Mouse (Mus musculus) testis, adult 2 months (tissue): ENCODE results near the gene Cntd1. TPM values are rescaled to one million over a fixed set of nuclear protein-coding genes. Genes with fewer than 3 reads are reported as not detected.

ENCODE experiments used
- H3K27ac ChIP-seq: fragments of 200-500 bp; 2 replicates; pipeline ENCODE4 v1.5.1; 2012; ENCODE audit warnings: low read depth, low read length; ENCODE audit not compliant: control insufficient read depth, insufficient read depth
- H3K27me3 ChIP-seq: fragments of 200-500 bp; 2 replicates; pipeline ENCODE4 v1.6.1; 2012; ENCODE audit warnings: mild to moderate bottlenecking, low read length, moderate library complexity; ENCODE audit not compliant: control insufficient read depth, insufficient read depth
- H3K36me3 ChIP-seq: fragments of 200-500 bp; 2 replicates; pipeline ENCODE4 v1.6.1; 2012; ENCODE audit warnings: mild to moderate bottlenecking, low read length; ENCODE audit not compliant: control insufficient read depth, insufficient read depth
- H3K4me1 ChIP-seq: fragments of 200-500 bp; 2 replicates; pipeline ENCODE4 v1.6.1; 2012; ENCODE audit warnings: low read length; ENCODE audit not compliant: control insufficient read depth, insufficient read depth
- H3K4me3 ChIP-seq: fragments of 200-500 bp; 2 replicates; pipeline ENCODE4 v1.5.1; 2012; ENCODE audit warnings: low read depth, mild to moderate bottlenecking, low read length, moderate library complexity, mixed read lengths; ENCODE audit not compliant: control insufficient read depth
- CTCF ChIP-seq: fragments of 200-500 bp; IDR thresholded peaks from 2 replicates; pipeline ENCODE4 v1.5.1; 2012; ENCODE audit warnings: low read depth, mild to moderate bottlenecking, inconsistent platforms, low read length, moderate library complexity; ENCODE audit not compliant: control insufficient read depth, insufficient read depth, insufficient replicate concordance
- POLR2A ChIP-seq: fragments of 200-500 bp; IDR thresholded peaks from 2 replicates; pipeline ENCODE4 v1.6.1; 2012; ENCODE audit warnings: low read depth, mild to moderate bottlenecking, inconsistent platforms, low read length, moderate library complexity; ENCODE audit not compliant: control insufficient read depth
- polyA plus RNA-seq: library from polyadenylated mRNA; depleted of rRNA; stranded (reverse); fragments of >200 nt; gene quantifications from 2 replicates; pipeline ENCODE4 v1.2.3, GENCODE M21; 2012

Cntd1 gene
- polyA plus RNA-seq, 1 experiment: 54.6 TPM

DNA sequence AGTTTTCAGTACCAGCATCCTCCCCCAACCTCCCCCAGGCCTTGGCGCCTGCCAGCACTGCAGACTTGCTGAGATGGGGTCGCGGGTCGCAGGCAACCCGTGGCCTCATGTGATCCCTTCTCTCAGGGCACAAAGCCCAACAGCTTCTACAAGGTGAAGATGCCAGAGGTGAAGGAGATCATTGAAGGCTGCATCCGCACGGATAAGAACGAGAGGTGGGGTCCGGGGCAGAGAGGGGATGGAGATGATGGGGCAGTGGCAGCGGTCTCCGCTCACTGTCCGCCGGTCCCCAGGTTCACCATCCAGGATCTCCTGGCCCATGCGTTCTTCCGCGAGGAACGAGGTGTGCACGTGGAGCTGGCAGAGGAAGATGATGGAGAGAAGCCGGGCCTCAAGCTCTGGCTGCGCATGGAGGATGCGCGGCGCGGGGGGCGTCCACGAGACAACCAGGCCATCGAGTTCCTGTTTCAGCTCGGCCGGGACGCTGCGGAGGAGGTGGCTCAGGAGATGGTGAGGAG lies 13.8 kb upstream of the Cntd1 start:
- TF ChIP-seq CTCF (no peak), POLR2A (no peak)
- Histone ChIP-seq H3K4me3 (peak overlapping the region; percentile 68), H3K36me3 (no peaks in the 10 kb centered on the region), H3K4me1 (peaks cover 30% of the 10 kb centered on the region), H3K27me3 (peaks cover 2% of the 10 kb centered on the region; the same call in 1 of the 2 replicates), H3K27ac (no peak overlapping the region)

DNA sequence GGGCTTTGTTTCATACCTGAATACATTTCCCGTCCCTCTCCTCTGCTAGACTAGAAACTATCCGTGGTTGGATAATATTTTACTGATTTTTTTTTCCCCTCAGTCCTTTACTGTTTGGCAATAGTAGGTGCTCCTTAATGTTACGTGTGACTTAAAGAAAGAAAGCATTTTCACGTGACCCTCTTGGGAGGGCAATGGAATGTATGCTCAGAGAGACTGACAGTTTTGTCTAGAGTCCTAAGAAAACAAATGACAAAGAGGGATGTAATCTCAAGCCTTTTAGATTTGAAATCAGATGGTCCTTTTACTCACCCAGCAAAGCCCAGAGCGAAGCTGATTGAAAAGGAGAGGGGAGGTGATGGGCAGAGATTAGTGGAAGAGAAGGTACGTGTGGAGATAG lies 12.9 kb upstream of the Cntd1 start:
- Histone ChIP-seq H3K27me3 (peaks cover 2% of the 10 kb centered on the region; the same call in 1 of the 2 replicates), H3K27ac (no peak overlapping the region), H3K36me3 (no peaks in the 10 kb centered on the region), H3K4me3 (no peak overlapping the region), H3K4me1 (peaks cover 24% of the 10 kb centered on the region)
- no peak for TF ChIP-seq CTCF
- no peak for TF ChIP-seq POLR2A

DNA sequence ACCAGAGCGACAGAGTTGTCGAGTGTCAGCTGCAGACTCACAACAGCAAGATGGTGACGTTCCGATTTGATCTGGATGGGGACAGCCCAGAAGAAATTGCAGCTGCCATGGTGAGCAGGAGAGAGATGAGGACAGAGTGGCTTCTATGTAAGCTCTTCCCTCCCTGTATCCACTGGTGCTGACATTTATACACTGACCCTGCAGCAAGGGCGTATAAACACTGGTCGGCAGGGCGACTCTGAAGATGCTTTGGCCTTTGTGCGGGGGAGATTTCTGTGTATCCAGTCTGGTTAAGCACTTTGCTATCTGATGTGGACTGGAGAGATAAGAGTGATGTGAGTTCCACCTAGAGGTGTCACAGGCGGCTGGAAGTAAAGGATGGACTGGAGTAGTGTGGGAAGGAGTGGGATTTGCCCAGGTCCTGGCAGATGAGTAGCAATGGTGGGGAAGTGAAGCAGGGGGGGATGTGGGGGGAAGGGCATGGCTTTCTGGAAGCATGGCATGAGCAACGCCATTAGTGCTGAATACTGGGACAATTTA lies 9.2 kb upstream of the Cntd1 start:
- H3K36me3 ChIP-seq: no peaks in the 10 kb centered on the region
- H3K4me1 ChIP-seq: peaks cover 6% of the 10 kb centered on the region
- H3K27ac ChIP-seq: no peak overlapping the region
- no peaks in the 10 kb centered on the region for H3K27me3 ChIP-seq
- H3K4me3 ChIP-seq: no peak overlapping the region
- TF ChIP-seq CTCF (no peak), POLR2A (no peak)

DNA sequence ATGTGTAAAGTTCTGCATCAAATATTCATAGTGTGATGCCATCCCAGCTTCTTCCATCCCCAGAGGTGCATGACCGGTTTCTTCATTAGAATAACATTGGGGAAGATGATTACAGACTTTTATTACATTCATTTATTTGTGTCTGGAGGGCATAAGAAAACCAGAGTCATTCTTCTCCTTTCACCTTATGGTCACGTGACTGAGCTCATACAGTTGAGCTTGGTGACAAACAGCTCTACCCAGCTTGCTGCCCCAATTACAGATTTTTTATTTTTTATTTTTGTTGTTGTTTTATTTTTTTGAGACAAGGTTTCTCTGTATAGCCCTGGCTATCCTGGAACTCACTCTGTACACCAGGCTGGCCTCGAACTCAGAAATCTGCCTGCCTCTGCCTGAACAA lies 6.4 kb upstream of the Cntd1 start:
- Histone ChIP-seq H3K27me3 (no peaks in the 10 kb centered on the region), H3K4me3 (no peak overlapping the region), H3K27ac (no peak overlapping the region), H3K4me1 (peaks cover 5% of the 10 kb centered on the region), H3K36me3 (no peaks in the 10 kb centered on the region)
- TF ChIP-seq POLR2A (no peak), CTCF (no peak)

DNA sequence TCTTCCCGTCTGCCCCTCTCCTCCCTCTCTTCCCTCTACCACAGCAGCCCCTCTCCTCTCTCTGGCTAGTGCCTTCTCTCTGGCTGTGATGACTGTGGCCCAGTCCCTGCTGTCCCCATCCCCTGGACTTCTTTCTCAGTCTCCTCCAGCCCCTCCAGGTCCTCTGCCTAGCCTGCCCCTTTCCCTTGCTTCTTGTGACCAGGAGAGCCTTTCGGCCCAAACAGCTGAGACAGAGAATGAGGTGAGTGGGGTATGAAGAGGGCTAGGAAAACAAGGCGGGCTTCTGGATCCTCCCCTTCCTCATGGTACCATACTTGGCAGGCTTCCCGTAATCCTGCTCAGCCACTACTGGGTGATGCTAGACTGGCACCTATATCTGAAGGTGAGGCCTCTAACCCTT lies 3.5 kb upstream of the Cntd1 start:
- no peak overlapping the region for H3K27ac ChIP-seq
- TF ChIP-seq CTCF: no peak
- TF ChIP-seq POLR2A: no peak
- H3K4me1 ChIP-seq: peaks cover 11% of the 10 kb centered on the region
- H3K27me3 ChIP-seq: no peaks in the 10 kb centered on the region
- H3K4me3 ChIP-seq: no peak overlapping the region
- no peaks in the 10 kb centered on the region for H3K36me3 ChIP-seq

DNA sequence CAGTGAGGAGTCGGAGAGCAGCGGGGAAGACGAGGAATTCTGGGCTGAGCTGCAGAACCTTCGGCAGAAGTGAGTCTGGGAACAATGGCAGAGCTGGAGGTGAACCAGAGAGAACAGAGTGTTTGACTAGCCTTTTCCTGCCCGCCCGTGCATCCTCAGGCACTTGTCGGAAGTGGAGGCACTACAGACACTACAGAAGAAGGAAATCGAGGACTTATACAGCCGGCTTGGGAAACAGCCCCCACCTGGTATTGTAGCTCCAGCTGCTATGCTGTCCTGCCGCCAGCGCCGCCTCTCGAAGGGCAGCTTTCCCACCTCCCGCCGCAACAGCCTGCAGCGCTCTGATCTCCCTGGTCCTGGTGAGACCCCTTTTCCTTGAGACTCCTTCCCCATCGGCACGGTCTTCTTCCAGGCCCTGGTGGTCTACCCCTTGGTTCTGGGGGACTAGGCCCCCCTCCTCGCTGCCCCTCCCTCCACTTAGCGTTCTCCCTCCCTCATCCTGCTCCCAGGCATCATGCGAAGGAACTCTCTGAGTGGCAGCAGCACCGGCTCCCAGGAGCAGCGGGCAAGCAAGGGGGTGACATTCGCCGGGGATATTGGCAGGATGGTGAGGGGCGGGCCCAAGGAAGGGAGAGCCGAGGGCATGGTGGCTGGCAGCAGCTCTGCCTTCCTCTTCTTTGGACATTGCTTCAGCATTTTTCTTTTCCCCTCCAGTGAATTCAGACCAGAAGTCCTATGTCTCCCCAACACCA lies 2.3 kb upstream of the Cntd1 start:
- Histone ChIP-seq H3K36me3 (no peaks in the 10 kb centered on the region), H3K27me3 (no peaks in the 10 kb centered on the region), H3K27ac (no peak overlapping the region), H3K4me3 (peak overlapping the region; percentile 99), H3K4me1 (peaks cover 11% of the 10 kb centered on the region)
- TF ChIP-seq CTCF (no peak), POLR2A (no peak)

DNA sequence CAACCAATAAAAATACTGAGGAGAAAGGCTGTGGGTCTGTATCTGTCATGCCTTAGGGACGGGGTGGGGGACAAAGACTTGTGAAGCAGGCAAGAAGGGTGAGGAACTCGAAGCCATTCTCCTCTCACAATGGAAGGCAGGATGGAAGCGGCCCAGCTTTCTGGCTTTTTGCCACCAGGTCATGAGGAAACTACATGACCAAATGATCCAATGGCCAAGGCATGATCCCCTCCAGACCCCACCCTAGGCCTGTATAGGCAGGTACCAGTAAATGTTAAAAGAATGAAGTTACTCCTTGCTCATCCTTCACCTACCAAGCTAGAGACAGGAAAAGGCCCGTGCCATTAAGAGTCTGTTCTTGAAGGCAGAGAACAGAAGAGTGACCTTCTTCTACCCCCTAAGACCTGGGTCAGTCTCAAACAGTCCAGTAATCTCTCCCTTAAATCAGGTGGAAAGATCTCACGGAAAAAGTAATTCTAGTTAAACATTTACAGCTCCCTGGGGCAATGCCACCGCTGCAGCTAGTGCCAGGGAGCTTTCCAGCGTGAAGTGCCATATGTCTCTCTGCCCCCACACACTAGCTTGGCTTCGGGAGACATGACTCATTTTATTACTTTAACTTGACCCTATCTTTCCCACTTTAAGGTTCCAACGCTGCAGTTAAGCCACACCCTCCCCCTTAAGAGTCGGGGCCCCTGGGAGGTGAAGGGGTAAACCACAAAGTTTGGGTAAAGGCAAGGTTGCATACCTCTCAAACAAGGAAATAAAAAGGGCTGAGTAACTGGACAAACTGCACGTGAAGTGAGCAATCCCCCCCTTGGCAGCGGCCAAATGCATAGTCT lies 1.2 kb upstream of the Cntd1 start:
- H3K27ac ChIP-seq: no peak overlapping the region
- no peaks in the 10 kb centered on the region for H3K36me3 ChIP-seq
- TF ChIP-seq POLR2A (no peak), CTCF (no peak)
- H3K4me3 ChIP-seq: peak overlapping the region; percentile 99
- H3K4me1 ChIP-seq: peaks cover 11% of the 10 kb centered on the region
- no peaks in the 10 kb centered on the region for H3K27me3 ChIP-seq
